Mouse (Mus musculus): ENCODE results near the gene Gnl3. TPM values are rescaled to one million over a fixed set of nuclear protein-coding genes. Genes with fewer than 3 reads are reported as not detected.

Gnl3 gene
- polyA plus RNA-seq, 1 experiment from 2014 or later = 61.2 TPM

DNA sequence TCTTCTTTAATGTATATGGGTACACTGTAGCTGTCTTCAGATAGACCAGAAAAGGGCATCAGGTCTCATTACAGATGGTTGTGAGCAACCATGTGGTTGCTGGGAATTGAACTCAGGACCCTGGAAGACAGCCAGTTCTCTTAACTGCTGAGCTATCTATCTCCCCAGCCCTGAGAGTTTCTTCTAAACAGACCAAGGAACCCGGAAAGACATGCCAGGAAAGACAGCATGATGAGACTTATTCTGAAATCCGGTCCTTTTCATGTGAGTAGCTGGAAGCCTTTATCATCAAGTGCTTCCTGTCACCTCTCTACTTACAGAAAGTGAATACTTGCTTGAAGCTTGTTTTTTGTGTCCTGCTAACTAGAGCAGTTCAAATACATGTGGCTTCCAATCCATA is 14.4 kb downstream of the Gnl3 start:
- ATAC-seq (ENCODE audit: extremely low read depth, insufficient number of reproducible peaks, low FRiP score, low TSS enrichment) = no peak
- Histone ChIP-seq H3K36me3 (peaks cover 34% of the 10 kb centered on the region), H3K9me3 (no peaks in the 10 kb centered on the region), H3K9ac (no peak overlapping the region), H3K4me3 (no peak overlapping the region), H3K27me3 (replicated peaks) (no peaks in the 10 kb centered on the region), H3K4me2 (no peak overlapping the region), H3K27ac (replicated peaks) (no peak overlapping the region), H3K4me1 (peaks cover 19% of the 10 kb centered on the region)
- WGBS = 57% methylated on average over 2 of the region's 2 CpGs

DNA sequence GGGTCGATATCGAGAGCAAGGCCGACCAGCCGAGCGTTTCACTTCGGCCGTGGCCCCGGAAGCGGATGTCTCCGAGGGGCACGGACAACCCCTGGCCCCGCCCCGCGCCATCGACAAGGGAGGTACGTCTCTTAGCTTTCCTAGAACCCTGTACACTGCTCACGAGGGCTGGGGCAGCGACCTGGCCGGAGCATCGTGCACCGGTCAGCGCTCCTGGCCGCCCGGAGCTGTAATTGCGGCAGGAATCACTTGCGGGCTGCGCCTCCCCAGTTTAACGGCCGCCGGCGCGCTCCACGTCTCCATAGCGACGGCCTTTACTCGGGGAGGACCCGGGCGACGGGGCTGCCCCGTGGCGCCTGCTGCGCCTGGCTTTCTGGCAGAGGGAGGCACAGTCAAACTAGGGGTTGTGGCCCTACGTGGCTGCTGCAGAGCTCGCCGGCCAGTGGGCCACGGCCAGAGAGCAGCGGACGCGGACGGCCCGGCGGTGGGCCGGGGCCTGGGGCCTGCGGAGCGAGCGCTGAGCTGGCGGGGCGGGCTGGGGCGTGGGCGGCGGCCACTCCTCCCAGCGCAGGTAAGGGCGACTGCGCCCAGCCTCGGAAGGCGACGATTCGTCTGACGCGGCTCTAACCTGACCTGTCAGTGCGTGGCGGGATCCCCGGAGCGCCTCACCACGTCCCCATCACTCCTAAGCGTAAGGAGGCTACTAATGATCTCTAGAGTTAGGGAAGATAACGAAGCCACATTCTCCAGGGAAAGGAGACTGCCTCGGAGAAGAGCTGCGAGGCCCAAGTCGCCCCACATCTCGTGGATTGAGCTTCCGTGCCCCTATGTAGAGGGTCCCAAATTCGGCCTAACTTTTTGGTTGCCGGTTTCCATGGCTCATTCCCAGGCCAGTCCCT is 17.4 kb downstream of the Gnl3 start, which contains the start of the genes Glt8d1 and Spcs1:
Glt8d1 (plus strand) TSS at position 94 of the 899 bp plus-strand sequence.
Spcs1 (minus strand) TSS at position 366 of the 899 bp plus-strand sequence.
- Histone ChIP-seq H3K9ac (peak within 1 kb of the TSS; percentile 88), H3K27ac (replicated peaks) (peak within 1 kb of the TSS; percentile 90), H3K9me3 (no peaks in the 10 kb centered on the region), H3K4me1 (peaks cover 19% of the 10 kb centered on the region), H3K4me3 (peak within 1 kb of the TSS; percentile 80), H3K4me2 (peak within 1 kb of the TSS; percentile 82), H3K27me3 (replicated peaks) (no peaks in the 10 kb centered on the region), H3K36me3 (peaks cover 29% of the 10 kb centered on the region)
- peak; percentile 84 for ATAC-seq (ENCODE audit: extremely low read depth, insufficient number of reproducible peaks, low FRiP score, low TSS enrichment)
- under 1% methylated on average over 65 of the region's 84 CpGs for WGBS

DNA sequence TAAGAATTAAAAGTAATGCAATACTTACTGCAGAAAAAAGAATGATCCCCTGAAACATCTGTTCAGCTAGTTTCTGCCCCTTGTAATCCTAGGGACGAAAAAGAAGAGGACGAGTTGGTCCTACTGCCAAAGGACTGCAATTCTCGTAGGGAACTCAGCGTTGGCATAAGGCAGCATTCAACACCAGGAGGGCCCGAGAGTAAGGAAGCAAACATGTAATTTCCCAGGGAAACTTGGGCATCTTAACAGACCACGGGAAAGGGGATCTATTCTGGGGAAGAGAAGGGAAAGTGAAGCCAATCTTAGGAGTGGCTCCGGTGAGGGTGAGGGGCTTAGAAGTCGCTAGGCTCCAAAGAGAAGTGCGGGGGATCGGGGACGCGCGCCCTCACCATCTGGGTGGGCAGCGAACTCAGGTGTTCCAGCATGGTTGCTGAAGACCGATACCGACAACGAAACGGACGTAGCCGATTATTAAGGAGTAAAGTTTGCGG is 18.1 kb downstream of the Gnl3 start:
- Histone ChIP-seq H3K27me3 (replicated peaks) (no peaks in the 10 kb centered on the region), H3K4me1 (peaks cover 19% of the 10 kb centered on the region), H3K36me3 (peaks cover 28% of the 10 kb centered on the region), H3K27ac (replicated peaks) (peak overlapping the region; percentile 90), H3K9ac (peak overlapping the region; percentile 88), H3K4me3 (peak overlapping the region; percentile 80), H3K4me2 (peak overlapping the region; percentile 82), H3K9me3 (no peaks in the 10 kb centered on the region)
- WGBS = 0% methylated on average over 21 of the region's 21 CpGs
- no peak for ATAC-seq (ENCODE audit: extremely low read depth, insufficient number of reproducible peaks, low FRiP score, low TSS enrichment)

- Histone ChIP-seq H3K4me3 (peak overlapping the region; percentile 80), H3K36me3 (peaks cover 28% of the 10 kb centered on the region), H3K4me1 (peaks cover 19% of the 10 kb centered on the region), H3K9me3 (no peaks in the 10 kb centered on the region), H3K9ac (peak overlapping the region; percentile 88), H3K27me3 (replicated peaks) (no peaks in the 10 kb centered on the region), H3K27ac (replicated peaks) (peak overlapping the region; percentile 90), H3K4me2 (peak overlapping the region; percentile 82)
- 55% methylated on average over 10 of the region's 10 CpGs for WGBS
- ATAC-seq (ENCODE audit: extremely low read depth, insufficient number of reproducible peaks, low FRiP score, low TSS enrichment) = no peak
Measured at GRCm38 (mm10) chr14:31000356-31000755, 18.6 kb downstream of the Gnl3 start.

- no peaks in the 10 kb centered on the region for H3K9me3 ChIP-seq
- no peak for ATAC-seq (ENCODE audit: extremely low read depth, insufficient number of reproducible peaks, low FRiP score, low TSS enrichment)
- no peaks in the 10 kb centered on the region for H3K27me3 ChIP-seq (replicated peaks)
- peaks cover 9% of the 10 kb centered on the region for H3K4me1 ChIP-seq
- H3K27ac ChIP-seq (replicated peaks) = no peak overlapping the region
- H3K4me2 ChIP-seq = no peak overlapping the region
- no peak overlapping the region for H3K9ac ChIP-seq
- H3K36me3 ChIP-seq = peaks cover 28% of the 10 kb centered on the region
- H3K4me3 ChIP-seq = no peak overlapping the region
Measured at GRCm38 (mm10) chr14:30996417-30996816, 22.5 kb downstream of the Gnl3 start.

- Histone ChIP-seq H3K27ac (replicated peaks) (no peak overlapping the region), H3K4me3 (no peak overlapping the region), H3K4me1 (no peaks in the 10 kb centered on the region), H3K27me3 (replicated peaks) (no peaks in the 10 kb centered on the region), H3K4me2 (no peak overlapping the region), H3K9ac (no peak overlapping the region), H3K9me3 (no peaks in the 10 kb centered on the region), H3K36me3 (peaks cover 33% of the 10 kb centered on the region)
- no peak for ATAC-seq (ENCODE audit: extremely low read depth, insufficient number of reproducible peaks, low FRiP score, low TSS enrichment)
- 76% methylated on average over 3 of the region's 3 CpGs for WGBS
Measured at GRCm38 (mm10) chr14:30976222-30976621, 42.7 kb downstream of the Gnl3 start.

- Histone ChIP-seq H3K4me3 (no peak overlapping the region), H3K4me2 (no peak overlapping the region), H3K27me3 (replicated peaks) (no peaks in the 10 kb centered on the region), H3K9me3 (no peaks in the 10 kb centered on the region), H3K9ac (no peak overlapping the region; the same call in 1 of the 2 replicates), H3K27ac (replicated peaks) (no peak overlapping the region), H3K36me3 (peaks cover 36% of the 10 kb centered on the region), H3K4me1 (no peaks in the 10 kb centered on the region)
- ATAC-seq (ENCODE audit: extremely low read depth, insufficient number of reproducible peaks, low FRiP score, low TSS enrichment) = no peak
- WGBS = 64% methylated on average over 6 of the region's 6 CpGs
Measured at GRCm38 (mm10) chr14:30974204-30974603, 44.7 kb downstream of the Gnl3 start.

Other genes starting within 250 kb of the Gnl3 start
- gene Tmem110, start 193.6 kb downstream of the Gnl3 start, polyA plus RNA-seq (2015; fragmentation: Nextera tagmentation; extraction: Ambion mirVana) = 14.7 and 15.0 TPM in 2 replicates
- 2.5 and 2.6 TPM in 2 replicates for gene Mustn1, start 140.0 kb downstream of the Gnl3 start, polyA plus RNA-seq (2015; fragmentation: Nextera tagmentation; extraction: Ambion mirVana)
- 0.12 and 1.1 TPM in 2 replicates for gene Itih4, start 132.7 kb downstream of the Gnl3 start, polyA plus RNA-seq (2015; fragmentation: Nextera tagmentation; extraction: Ambion mirVana)
- gene Itih3, start 95.4 kb downstream of the Gnl3 start, polyA plus RNA-seq (2015; fragmentation: Nextera tagmentation; extraction: Ambion mirVana) = 1.5 and 5.1 TPM in 2 replicates
- 0.15 and 0.87 TPM in 2 replicates for gene Itih1, start 75.9 kb downstream of the Gnl3 start, polyA plus RNA-seq (2015; fragmentation: Nextera tagmentation; extraction: Ambion mirVana)
- 4.7 and 4.9 TPM in 2 replicates for gene Nek4, start 67.8 kb downstream of the Gnl3 start, polyA plus RNA-seq (2015; fragmentation: Nextera tagmentation; extraction: Ambion mirVana)
- 46.8 and 51.9 TPM in 2 replicates for gene Glt8d1, start 17.8 kb downstream of the Gnl3 start, polyA plus RNA-seq (2015; fragmentation: Nextera tagmentation; extraction: Ambion mirVana)
- gene Spcs1, start 17.5 kb downstream of the Gnl3 start, polyA plus RNA-seq (2015; fragmentation: Nextera tagmentation; extraction: Ambion mirVana) = 340 and 382 TPM in 2 replicates
- 93.0 and 102 TPM in 2 replicates for gene Pbrm1, start within 50 bp of the Gnl3 start, polyA plus RNA-seq (2015; fragmentation: Nextera tagmentation; extraction: Ambion mirVana)
- 78.4 and 81.9 TPM in 2 replicates for gene Smim4, start 109.8 kb upstream of the Gnl3 start, polyA plus RNA-seq (2015; fragmentation: Nextera tagmentation; extraction: Ambion mirVana)
- 300 and 318 TPM in 2 replicates for gene Nt5dc2, start 111.9 kb upstream of the Gnl3 start, polyA plus RNA-seq (2015; fragmentation: Nextera tagmentation; extraction: Ambion mirVana)
- 43.2 and 49.5 TPM in 2 replicates for gene Stab1, start 149.5 kb upstream of the Gnl3 start, polyA plus RNA-seq (2015; fragmentation: Nextera tagmentation; extraction: Ambion mirVana)
- gene Tnnc1, start 189.2 kb upstream of the Gnl3 start, polyA plus RNA-seq (2015; fragmentation: Nextera tagmentation; extraction: Ambion mirVana) = 3,442 and 4,164 TPM in 2 replicates
- 340 and 345 TPM in 2 replicates for gene Nisch, start 197.8 kb upstream of the Gnl3 start, polyA plus RNA-seq (2015; fragmentation: Nextera tagmentation; extraction: Ambion mirVana)
- 0.51 TPM in 2 replicates for gene Sema3g, start 198.7 kb upstream of the Gnl3 start, polyA plus RNA-seq (2015; fragmentation: Nextera tagmentation; extraction: Ambion mirVana)
- gene Phf7, start 232.2 kb upstream of the Gnl3 start, polyA plus RNA-seq (2015; fragmentation: Nextera tagmentation; extraction: Ambion mirVana) = 7.8 and 8.2 TPM in 2 replicates
- gene Bap1, start 232.3 kb upstream of the Gnl3 start, polyA plus RNA-seq (2015; fragmentation: Nextera tagmentation; extraction: Ambion mirVana) = 52.0 and 59.1 TPM in 2 replicates